Mouse (Mus musculus): Measurements from ENCODE around the gene 1700025G04Rik. TPM values are rescaled to one million over a fixed set of nuclear protein-coding genes. Genes with fewer than 3 reads are reported as not detected.

1700025G04Rik gene
- total and polyA plus RNA-seq, 3 experiments = 0.16 TPM; not detected in 2

DNA sequence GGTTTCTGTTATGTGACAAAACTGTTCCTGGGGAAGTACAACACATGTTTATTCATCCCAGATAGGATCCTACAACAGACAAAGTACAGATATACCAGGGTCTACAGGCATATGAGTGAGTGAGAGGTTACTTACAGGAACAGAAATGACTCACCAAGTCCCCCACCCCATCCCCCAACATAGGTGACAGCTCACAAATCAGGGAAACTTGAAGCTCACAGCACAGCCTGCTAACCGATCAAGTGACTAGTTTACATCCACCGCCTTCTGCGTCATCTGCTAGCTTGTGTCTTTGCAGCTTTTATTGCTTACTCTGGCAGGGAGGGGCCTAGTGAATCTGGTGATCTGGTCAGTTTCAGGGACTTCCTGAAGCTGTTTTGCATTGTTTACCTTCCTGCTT is 47.5 kb downstream of the 1700025G04Rik start:
- Histone ChIP-seq H3K4me1 (ENCODE audit: insufficient read depth, low read depth, low read length) (no peaks in the 10 kb centered on the region), H3K9me3 (replicated peaks) (peaks cover 48% of the 10 kb centered on the region), H3K36me3 (replicated peaks) (no peaks in the 10 kb centered on the region), H3K4me3 (ENCODE audit: low read depth, low read length) (no peak overlapping the region), H3K27me3 (ENCODE audit: insufficient read depth, low read length) (no peaks in the 10 kb centered on the region)
- ATAC-seq (ENCODE audit: extremely low read depth, insufficient number of reproducible peaks, low FRiP score, poor library complexity, severe bottlenecking) (no peak), DNase-seq (ENCODE audit: low spot score) (no peak)
- no peak for TF ChIP-seq CTCF (IDR thresholded peaks at IDR 0.05; ENCODE audit: low read depth, low read length)
- TF ChIP-seq GATA1 (IDR thresholded peaks at IDR 0.05; ENCODE audit: borderline replicate concordance, low read length) = no peak
- TF ChIP-seq POLR2AphosphoS5 (IDR thresholded peaks at IDR 0.05; ENCODE audit: insufficient replicate concordance, low read depth, low read length) = no peak
- no peak for TF ChIP-seq GATA2 (IDR thresholded peaks at IDR 0.05; ENCODE audit: borderline replicate concordance, low read depth, low read length)
- no peak for TF ChIP-seq TAL1 (conservative IDR thresholded peaks at IDR 0.05; ENCODE audit: low read depth, low read length)

DNA sequence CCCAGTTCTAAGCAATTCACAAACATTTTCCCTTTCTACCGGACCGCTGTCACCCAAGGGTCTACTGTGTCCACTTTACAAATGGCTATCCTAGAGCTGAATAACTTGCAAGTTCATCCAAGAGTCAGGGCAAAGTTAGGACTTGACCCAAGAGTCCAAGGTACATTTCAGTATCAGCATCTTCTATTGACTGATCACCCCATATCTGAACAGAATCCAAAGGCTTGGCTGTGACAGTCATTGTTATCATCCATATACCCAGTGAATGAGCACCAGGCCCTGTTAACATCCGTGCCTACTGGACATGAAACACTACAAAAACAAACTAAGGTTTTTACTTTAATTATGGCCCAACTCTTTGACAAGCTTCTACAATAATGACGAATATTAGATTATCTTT is 48.9 kb downstream of the 1700025G04Rik start:
- no peaks in the 10 kb centered on the region for H3K27me3 ChIP-seq (ENCODE audit: insufficient read depth, low read length)
- H3K4me3 ChIP-seq (ENCODE audit: low read depth, low read length) = no peak overlapping the region
- H3K9me3 ChIP-seq (replicated peaks) = peaks cover 36% of the 10 kb centered on the region
- H3K4me1 ChIP-seq (ENCODE audit: insufficient read depth, low read depth, low read length) = no peaks in the 10 kb centered on the region
- H3K36me3 ChIP-seq (replicated peaks) = no peaks in the 10 kb centered on the region
- ATAC-seq (ENCODE audit: extremely low read depth, insufficient number of reproducible peaks, low FRiP score, poor library complexity, severe bottlenecking) = no peak
- no peak for DNase-seq (ENCODE audit: low spot score)
- TF ChIP-seq POLR2AphosphoS5 (IDR thresholded peaks at IDR 0.05; ENCODE audit: insufficient replicate concordance, low read depth, low read length) (no peak), GATA2 (IDR thresholded peaks at IDR 0.05; ENCODE audit: borderline replicate concordance, low read depth, low read length) (no peak), GATA1 (IDR thresholded peaks at IDR 0.05; ENCODE audit: borderline replicate concordance, low read length) (no peak), TAL1 (conservative IDR thresholded peaks at IDR 0.05; ENCODE audit: low read depth, low read length) (no peak), CTCF (IDR thresholded peaks at IDR 0.05; ENCODE audit: low read depth, low read length) (no peak)

DNA sequence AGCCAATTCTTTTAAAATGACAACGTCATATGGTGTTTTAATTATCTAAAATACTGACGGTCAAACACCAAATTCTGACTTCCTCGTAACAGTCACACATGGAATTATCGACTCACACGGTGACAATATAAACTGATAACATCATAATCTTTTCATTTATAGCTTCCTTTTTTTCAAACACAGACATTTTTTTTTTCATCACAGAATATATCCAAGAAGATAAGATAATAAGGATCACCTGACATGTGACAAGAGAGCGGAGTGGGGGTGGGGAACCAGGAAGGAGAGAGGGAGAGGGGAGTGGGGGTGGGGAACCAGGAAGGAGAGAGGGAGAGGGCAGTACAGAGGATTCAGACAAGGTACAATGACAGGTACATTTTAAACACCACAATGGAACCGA is 49.9 kb downstream of the 1700025G04Rik start:
- Histone ChIP-seq H3K27me3 (ENCODE audit: insufficient read depth, low read length) (no peaks in the 10 kb centered on the region), H3K36me3 (replicated peaks) (no peaks in the 10 kb centered on the region), H3K9me3 (replicated peaks) (peaks cover 32% of the 10 kb centered on the region), H3K4me1 (ENCODE audit: insufficient read depth, low read depth, low read length) (no peaks in the 10 kb centered on the region), H3K4me3 (ENCODE audit: low read depth, low read length) (no peak overlapping the region)
- DNase-seq (ENCODE audit: low spot score) (no peak), ATAC-seq (ENCODE audit: extremely low read depth, insufficient number of reproducible peaks, low FRiP score, poor library complexity, severe bottlenecking) (no peak)
- TF ChIP-seq GATA1 (IDR thresholded peaks at IDR 0.05; ENCODE audit: borderline replicate concordance, low read length) = no peak
- TF ChIP-seq GATA2 (IDR thresholded peaks at IDR 0.05; ENCODE audit: borderline replicate concordance, low read depth, low read length) = no peak
- no peak for TF ChIP-seq CTCF (IDR thresholded peaks at IDR 0.05; ENCODE audit: low read depth, low read length)

DNA sequence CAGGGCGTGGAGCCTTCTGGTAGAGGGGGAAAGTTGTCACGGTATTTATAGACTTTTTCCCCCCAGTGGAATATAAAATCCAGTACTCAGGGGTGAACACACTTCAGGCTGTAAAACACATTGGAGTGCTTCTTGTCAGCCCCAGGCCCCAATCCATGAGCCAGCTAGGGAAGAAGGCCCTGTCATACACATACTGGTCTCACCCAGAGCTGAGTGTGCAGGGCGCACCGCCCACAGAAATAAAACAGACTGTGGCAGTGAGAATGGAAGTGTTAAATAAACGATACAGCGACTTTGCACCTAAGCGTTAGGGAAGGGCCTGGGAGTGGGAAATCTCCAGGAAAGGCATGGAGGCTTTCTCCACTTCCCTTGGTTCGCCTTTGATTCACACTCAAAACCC is 50.3 kb downstream of the 1700025G04Rik start:
- Histone ChIP-seq H3K9me3 (replicated peaks) (peaks cover 32% of the 10 kb centered on the region), H3K36me3 (replicated peaks) (no peaks in the 10 kb centered on the region), H3K27me3 (ENCODE audit: insufficient read depth, low read length) (no peaks in the 10 kb centered on the region), H3K4me3 (ENCODE audit: low read depth, low read length) (no peak overlapping the region), H3K4me1 (ENCODE audit: insufficient read depth, low read depth, low read length) (no peaks in the 10 kb centered on the region)
- no peak for ATAC-seq (ENCODE audit: extremely low read depth, insufficient number of reproducible peaks, low FRiP score, poor library complexity, severe bottlenecking)
- no peak for TF ChIP-seq GATA2 (IDR thresholded peaks at IDR 0.05; ENCODE audit: borderline replicate concordance, low read depth, low read length)
- no peak for TF ChIP-seq GATA1 (IDR thresholded peaks at IDR 0.05; ENCODE audit: borderline replicate concordance, low read length)
- TF ChIP-seq POLR2AphosphoS5 (IDR thresholded peaks at IDR 0.05; ENCODE audit: insufficient replicate concordance, low read depth, low read length) = no peak
- no peak for TF ChIP-seq CTCF (IDR thresholded peaks at IDR 0.05; ENCODE audit: low read depth, low read length)
- no peak for TF ChIP-seq TAL1 (conservative IDR thresholded peaks at IDR 0.05; ENCODE audit: low read depth, low read length)
- no peak for DNase-seq (ENCODE audit: low spot score)

DNA sequence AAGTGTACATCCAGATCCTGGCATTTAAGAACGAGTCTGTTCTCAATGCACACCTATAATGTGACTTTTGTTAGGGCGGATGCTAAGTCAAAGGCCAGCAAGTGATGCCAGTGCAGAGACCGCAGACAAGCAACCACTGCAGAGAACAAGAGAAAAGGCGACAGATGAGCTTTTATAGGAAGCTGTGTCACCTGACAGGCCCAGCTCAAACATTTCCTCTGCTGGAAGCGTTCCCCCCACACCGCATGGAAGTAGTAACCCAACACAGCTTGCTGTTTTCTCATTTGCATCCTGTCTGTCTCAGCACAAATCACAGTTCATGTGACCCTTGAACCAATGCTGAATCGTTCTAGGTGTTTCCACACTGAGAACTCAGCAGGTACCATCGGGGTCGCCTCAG is 51.8 kb downstream of the 1700025G04Rik start:
- ATAC-seq (ENCODE audit: extremely low read depth, insufficient number of reproducible peaks, low FRiP score, poor library complexity, severe bottlenecking) = no peak
- H3K4me3 ChIP-seq (ENCODE audit: low read depth, low read length) = no peak overlapping the region
- H3K9me3 ChIP-seq (replicated peaks) = peaks cover 33% of the 10 kb centered on the region
- DNase-seq (ENCODE audit: low spot score) = no peak
- H3K4me1 ChIP-seq (ENCODE audit: insufficient read depth, low read depth, low read length) = no peaks in the 10 kb centered on the region
- no peaks in the 10 kb centered on the region for H3K36me3 ChIP-seq (replicated peaks)
- TF ChIP-seq GATA1 (IDR thresholded peaks at IDR 0.05; ENCODE audit: borderline replicate concordance, low read length) = no peak
- no peak for TF ChIP-seq GATA2 (IDR thresholded peaks at IDR 0.05; ENCODE audit: borderline replicate concordance, low read depth, low read length)
- TF ChIP-seq TAL1 (conservative IDR thresholded peaks at IDR 0.05; ENCODE audit: low read depth, low read length) = no peak
- no peak for TF ChIP-seq CTCF (IDR thresholded peaks at IDR 0.05; ENCODE audit: low read depth, low read length)
- no peak for TF ChIP-seq POLR2AphosphoS5 (IDR thresholded peaks at IDR 0.05; ENCODE audit: insufficient replicate concordance, low read depth, low read length)
- H3K27me3 ChIP-seq (ENCODE audit: insufficient read depth, low read length) = no peaks in the 10 kb centered on the region

DNA sequence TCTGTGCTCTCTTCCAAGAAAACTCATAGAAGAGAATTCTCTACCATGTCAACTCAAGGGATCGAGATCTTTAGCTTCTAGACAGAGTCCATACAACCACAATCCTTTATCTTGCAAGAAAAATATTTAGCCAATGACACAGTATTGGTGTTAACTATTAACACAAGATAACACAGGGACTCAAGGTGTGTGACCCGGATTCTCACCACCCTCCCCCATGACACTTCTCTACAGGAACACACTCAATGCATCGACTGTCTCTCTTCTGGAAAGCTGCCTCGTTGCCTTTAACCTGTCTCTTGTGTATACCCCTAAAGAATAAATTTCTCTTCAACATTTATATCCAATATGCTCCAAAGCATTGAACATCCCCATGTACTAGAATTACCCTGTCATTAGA is 52.3 kb downstream of the 1700025G04Rik start:
- H3K27me3 ChIP-seq (ENCODE audit: insufficient read depth, low read length) = no peaks in the 10 kb centered on the region
- ATAC-seq (ENCODE audit: extremely low read depth, insufficient number of reproducible peaks, low FRiP score, poor library complexity, severe bottlenecking) = no peak
- TF ChIP-seq POLR2AphosphoS5 (IDR thresholded peaks at IDR 0.05; ENCODE audit: insufficient replicate concordance, low read depth, low read length) (no peak), TAL1 (conservative IDR thresholded peaks at IDR 0.05; ENCODE audit: low read depth, low read length) (no peak), GATA1 (IDR thresholded peaks at IDR 0.05; ENCODE audit: borderline replicate concordance, low read length) (no peak), GATA2 (IDR thresholded peaks at IDR 0.05; ENCODE audit: borderline replicate concordance, low read depth, low read length) (no peak), CTCF (IDR thresholded peaks at IDR 0.05; ENCODE audit: low read depth, low read length) (no peak)
- DNase-seq (ENCODE audit: low spot score) = no peak
- H3K9me3 ChIP-seq (replicated peaks) = peaks cover 35% of the 10 kb centered on the region
- H3K4me1 ChIP-seq (ENCODE audit: insufficient read depth, low read depth, low read length) = no peaks in the 10 kb centered on the region
- no peak overlapping the region for H3K4me3 ChIP-seq (ENCODE audit: low read depth, low read length)
- no peaks in the 10 kb centered on the region for H3K36me3 ChIP-seq (replicated peaks)

Measured in G1E (cell line).